Mouse (Mus musculus) heart, adult 9 months (tissue): ENCODE results near the gene Ado.
A peak's percentile ranks its signal among the peaks of the same experiment; 100 is the strongest.

Experiments used
- DNase-seq, 2 experiments: peaks; one replicate each; pipeline ENCODE4 v3.0.0; 2022; ENCODE audit warnings: low spot score in 2 of 2

The Ado gene

GRCm38 (mm10) chr10:67536621-67537141 lies 12.1 kb downstream of the Ado start:
- DNase-seq: peak in 1 of 2 experiments; percentile 34

GRCm38 (mm10) chr10:67535972-67536371 lies 12.8 kb downstream of the Ado start:
- DNase-seq: peak; percentile 73 to 74

GRCm38 (mm10) chr10:67535256-67535655 lies 13.5 kb downstream of the Ado start, which contains the start of gene Egr2:
Gene Egr2, plus strand, starts transcription at chr10:67535475.
- DNase-seq: peak in 1 of 2 experiments; percentile 13

- DNase-seq: no peak
These were observed 19.0 kb downstream of the Ado start for GRCm38 (mm10) chr10:67529769-67530168.

- no peak for DNase-seq
These were observed 22.3 kb downstream of the Ado start for GRCm38 (mm10) chr10:67526435-67526834.

- DNase-seq: no peak
These were observed 24.1 kb downstream of the Ado start for GRCm38 (mm10) chr10:67524694-67525093.

GRCm38 (mm10) chr10:67524130-67524529 lies 24.6 kb downstream of the Ado start:
- DNase-seq: no peak

GRCm38 (mm10) chr10:67518733-67519132 lies 30.0 kb downstream of the Ado start:
- DNase-seq: no peak

- no peak for DNase-seq
These were observed 35.9 kb downstream of the Ado start for GRCm38 (mm10) chr10:67512871-67513270.

GRCm38 (mm10) chr10:67512211-67512610 lies 36.5 kb downstream of the Ado start:
- peak in 1 of 2 experiments; percentile 4 for DNase-seq

- no peak for DNase-seq
These were observed 43.5 kb downstream of the Ado start for GRCm38 (mm10) chr10:67505248-67505647.

GRCm38 (mm10) chr10:67504046-67504445 lies 44.7 kb downstream of the Ado start:
- DNase-seq: no peak

GRCm38 (mm10) chr10:67503320-67503995 lies 45.3 kb downstream of the Ado start:
- no peak for DNase-seq

- no peak for DNase-seq
These were observed 50.8 kb downstream of the Ado start for GRCm38 (mm10) chr10:67497951-67498350.

- no peak for DNase-seq
These were observed 51.4 kb downstream of the Ado start for GRCm38 (mm10) chr10:67497144-67497892.
